Mouse (Mus musculus): Measurements from ENCODE around the gene Cpeb1. TPM values are rescaled to one million over a fixed set of nuclear protein-coding genes. Genes with fewer than 3 reads are reported as not detected.

Gene Cpeb1
- total RNA-seq, 1 experiment = 5.8 TPM

DNA sequence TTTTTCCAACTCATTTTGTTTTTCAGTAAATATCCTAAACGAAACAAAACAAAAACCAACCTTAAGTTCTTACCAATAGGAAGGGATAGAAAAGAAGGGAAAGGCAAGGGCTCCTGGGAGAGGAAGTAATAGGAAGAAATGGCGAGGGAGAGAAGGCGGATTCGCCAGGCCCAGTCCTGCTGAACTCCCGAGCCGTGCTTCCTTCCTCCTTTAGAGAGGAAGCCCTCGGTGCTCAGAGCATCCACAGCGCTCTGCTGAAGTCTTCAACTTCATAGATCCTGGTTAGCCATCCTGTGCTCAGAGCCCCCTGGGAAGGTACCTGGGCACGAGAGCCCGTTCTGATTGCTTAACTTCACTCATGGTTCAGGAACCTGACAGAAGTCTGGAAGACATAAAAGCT, 127.6 kb downstream of the Cpeb1 start:
- no peak overlapping the region for H3K9ac ChIP-seq (ENCODE audit: insufficient read depth, low read depth, low read length, poor library complexity, severe bottlenecking)
- in situ Hi-C loops (cut with MboI; ENCODE audit: low sequenced_read_pairs in 2 of 2, unreplicated experiment in 2 of 2) = loop anchor here in 1 of 2 experiments (25.0 kb wide), 1 partner anchor 165 kb away; no protein-coding TSS in a partner anchor
- peaks cover 10 to 14% of the 10 kb centered on the region in 2 experiments for H3K4me1 ChIP-seq (ENCODE audit: control insufficient read depth in 2 of 2, insufficient read depth in 2 of 2, low read length in 2 of 2, poor library complexity in 1 of 2)
- TF ChIP-seq MAFK (IDR thresholded peaks at IDR 0.05; ENCODE audit: insufficient read depth, low read depth, low read length) (no peak), HCFC1 (IDR thresholded peaks at IDR 0.05; ENCODE audit: borderline replicate concordance, insufficient read depth, low read length) (no peak), ZC3H11A (IDR thresholded peaks at IDR 0.05; ENCODE audit: borderline replicate concordance, low read depth, low read length) (no peak), CHD2 (IDR thresholded peaks at IDR 0.05; ENCODE audit: low read depth, low read length) (no peak)
- DNase-seq (ENCODE audit: low read depth, low spot score) = no peak
- peaks cover 6% of the 10 kb centered on the region for H3K36me3 ChIP-seq (ENCODE audit: control insufficient read depth, insufficient read depth, low read length, poor library complexity, severe bottlenecking)
- no peaks in the 10 kb centered on the region for H3K9me3 ChIP-seq (ENCODE audit: control insufficient read depth, insufficient read depth, low read depth, low read length)
- H3K27ac ChIP-seq (ENCODE audit: insufficient read depth, low read depth, low read length, poor library complexity, severe bottlenecking) = no peak overlapping the region; the same call in 1 of the 2 replicates
- no peak overlapping the region for H3K4me3 ChIP-seq (ENCODE audit: insufficient read depth in 1 of 2, low read depth in 1 of 2, low read length in 2 of 2, poor library complexity in 1 of 2, severe bottlenecking in 1 of 2)

- Histone ChIP-seq H3K9ac (ENCODE audit: insufficient read depth, low read depth, low read length, poor library complexity, severe bottlenecking) (no peak overlapping the region), H3K4me1 (ENCODE audit: control insufficient read depth in 2 of 2, insufficient read depth in 2 of 2, low read length in 2 of 2, poor library complexity in 1 of 2) (peaks cover 8 to 11% of the 10 kb centered on the region in 2 experiments), H3K27ac (ENCODE audit: insufficient read depth, low read depth, low read length, poor library complexity, severe bottlenecking) (no peak overlapping the region), H3K36me3 (ENCODE audit: control insufficient read depth, insufficient read depth, low read length, poor library complexity, severe bottlenecking) (peaks cover 2% of the 10 kb centered on the region; the same call in 1 of the 2 replicates), H3K4me3 (ENCODE audit: insufficient read depth in 1 of 2, low read depth in 1 of 2, low read length in 2 of 2, poor library complexity in 1 of 2, severe bottlenecking in 1 of 2) (no peak overlapping the region), H3K9me3 (ENCODE audit: control insufficient read depth, insufficient read depth, low read depth, low read length) (no peaks in the 10 kb centered on the region)
- DNase-seq (ENCODE audit: low read depth, low spot score) = no peak
- TF ChIP-seq ZC3H11A (IDR thresholded peaks at IDR 0.05; ENCODE audit: borderline replicate concordance, low read depth, low read length) = no peak
- TF ChIP-seq MAFK (IDR thresholded peaks at IDR 0.05; ENCODE audit: insufficient read depth, low read depth, low read length) = no peak
- no peak for TF ChIP-seq ZNF384 (IDR thresholded peaks at IDR 0.05; ENCODE audit: low read depth, low read length)
- TF ChIP-seq CHD2 (IDR thresholded peaks at IDR 0.05; ENCODE audit: low read depth, low read length) = no peak
- TF ChIP-seq HCFC1 (IDR thresholded peaks at IDR 0.05; ENCODE audit: borderline replicate concordance, insufficient read depth, low read length) = no peak
- in situ Hi-C loops (cut with MboI; ENCODE audit: low sequenced_read_pairs in 2 of 2, unreplicated experiment in 2 of 2) = loop anchor here in 1 of 2 experiments (25.0 kb wide), 1 partner anchor 165 kb away; no protein-coding TSS in a partner anchor
These were observed 128.4 kb downstream of the Cpeb1 start for GRCm38 (mm10) chr7:81326859-81327258.

- no peak for TF ChIP-seq MAFK (IDR thresholded peaks at IDR 0.05; ENCODE audit: insufficient read depth, low read depth, low read length)
- no peak for TF ChIP-seq CHD2 (IDR thresholded peaks at IDR 0.05; ENCODE audit: low read depth, low read length)
- no peak for TF ChIP-seq ZNF384 (IDR thresholded peaks at IDR 0.05; ENCODE audit: low read depth, low read length)
- no peak for TF ChIP-seq HCFC1 (IDR thresholded peaks at IDR 0.05; ENCODE audit: borderline replicate concordance, insufficient read depth, low read length)
- no peak for TF ChIP-seq ZC3H11A (IDR thresholded peaks at IDR 0.05; ENCODE audit: borderline replicate concordance, low read depth, low read length)
- H3K9me3 ChIP-seq (ENCODE audit: control insufficient read depth, insufficient read depth, low read depth, low read length) = no peaks in the 10 kb centered on the region
- in situ Hi-C loops (cut with MboI; ENCODE audit: low sequenced_read_pairs in 2 of 2, unreplicated experiment in 2 of 2) = loop anchor here in 1 of 2 experiments (25.0 kb wide), 1 partner anchor 164 kb away; no protein-coding TSS in a partner anchor
- peaks cover 8 to 10% of the 10 kb centered on the region in 2 experiments; a peak in 3 of 4 replicates for H3K4me1 ChIP-seq (ENCODE audit: control insufficient read depth in 2 of 2, insufficient read depth in 2 of 2, low read length in 2 of 2, poor library complexity in 1 of 2)
- peaks cover 2% of the 10 kb centered on the region; the same call in 1 of the 2 replicates for H3K36me3 ChIP-seq (ENCODE audit: control insufficient read depth, insufficient read depth, low read length, poor library complexity, severe bottlenecking)
- no peak overlapping the region for H3K4me3 ChIP-seq (ENCODE audit: insufficient read depth in 1 of 2, low read depth in 1 of 2, low read length in 2 of 2, poor library complexity in 1 of 2, severe bottlenecking in 1 of 2)
- DNase-seq (ENCODE audit: low read depth, low spot score) = no peak
- H3K9ac ChIP-seq (ENCODE audit: insufficient read depth, low read depth, low read length, poor library complexity, severe bottlenecking) = no peak overlapping the region
- no peak overlapping the region for H3K27ac ChIP-seq (ENCODE audit: insufficient read depth, low read depth, low read length, poor library complexity, severe bottlenecking)
These were observed 129.2 kb downstream of the Cpeb1 start for GRCm38 (mm10) chr7:81326043-81326442.

- H3K9ac ChIP-seq (ENCODE audit: insufficient read depth, low read depth, low read length, poor library complexity, severe bottlenecking) = no peak overlapping the region
- no peak overlapping the region for H3K27ac ChIP-seq (ENCODE audit: insufficient read depth, low read depth, low read length, poor library complexity, severe bottlenecking)
- peaks cover 2% of the 10 kb centered on the region; the same call in 1 of the 2 replicates for H3K36me3 ChIP-seq (ENCODE audit: control insufficient read depth, insufficient read depth, low read length, poor library complexity, severe bottlenecking)
- H3K4me1 ChIP-seq (ENCODE audit: control insufficient read depth in 2 of 2, insufficient read depth in 2 of 2, low read length in 2 of 2, poor library complexity in 1 of 2) = peaks cover 3 to 9% of the 10 kb centered on the region in 2 experiments; a peak in 1 of 4 replicates
- TF ChIP-seq HCFC1 (IDR thresholded peaks at IDR 0.05; ENCODE audit: borderline replicate concordance, insufficient read depth, low read length) (no peak), CHD2 (IDR thresholded peaks at IDR 0.05; ENCODE audit: low read depth, low read length) (no peak), ZC3H11A (IDR thresholded peaks at IDR 0.05; ENCODE audit: borderline replicate concordance, low read depth, low read length) (no peak), MAFK (IDR thresholded peaks at IDR 0.05; ENCODE audit: insufficient read depth, low read depth, low read length) (no peak), ZNF384 (IDR thresholded peaks at IDR 0.05; ENCODE audit: low read depth, low read length) (no peak)
- no peak overlapping the region for H3K4me3 ChIP-seq (ENCODE audit: insufficient read depth in 1 of 2, low read depth in 1 of 2, low read length in 2 of 2, poor library complexity in 1 of 2, severe bottlenecking in 1 of 2)
- in situ Hi-C loops (cut with MboI; ENCODE audit: low sequenced_read_pairs in 2 of 2, unreplicated experiment in 2 of 2) = no loop called here
- no peaks in the 10 kb centered on the region for H3K9me3 ChIP-seq (ENCODE audit: control insufficient read depth, insufficient read depth, low read depth, low read length)
- DNase-seq (ENCODE audit: low read depth, low spot score) = no peak
These were observed 133.5 kb downstream of the Cpeb1 start for GRCm38 (mm10) chr7:81321776-81322175.
